Mouse (Mus musculus): Measurements from ENCODE around the gene Myom3. TPM values are rescaled to one million over a fixed set of nuclear protein-coding genes. Genes with fewer than 3 reads are reported as not detected.
A peak's percentile ranks its signal among the peaks of the same experiment; 100 is the strongest.

Gene Myom3
- polyA plus RNA-seq, 1 experiment: 1.1 TPM

- DNase-seq (ENCODE audit: low read depth, low spot score): no peak
- WGBS: 33% methylated on average over 13 of the region's 13 CpGs
Observed at GRCm38 (mm10) chr4:135850411-135851095, 91.0 kb downstream of the Myom3 start.

- 73% methylated on average over 9 of the region's 9 CpGs for WGBS
- DNase-seq (ENCODE audit: low read depth, low spot score): no peak
Observed at GRCm38 (mm10) chr4:135851942-135852341, 92.4 kb downstream of the Myom3 start.

- WGBS: 93% methylated on average over 14 of the region's 14 CpGs
- no peak for DNase-seq (ENCODE audit: low read depth, low spot score)
Observed at GRCm38 (mm10) chr4:135853987-135854546, 94.6 kb downstream of the Myom3 start.

- DNase-seq (ENCODE audit: low read depth, low spot score): no peak
- 73% methylated on average over 11 of the region's 11 CpGs for WGBS
Observed at GRCm38 (mm10) chr4:135854630-135855029, 95.1 kb downstream of the Myom3 start.

GRCm38 (mm10) chr4:135855080-135855479 is 95.6 kb downstream of the Myom3 start:
- DNase-seq (ENCODE audit: low read depth, low spot score): no peak
- 4% methylated on average over 6 of the region's 6 CpGs for WGBS

- under 1% methylated on average over 65 of the region's 67 CpGs for WGBS
- peak; percentile 76 for DNase-seq (ENCODE audit: low read depth, low spot score)
Observed at GRCm38 (mm10) chr4:135855536-135856222, 96.2 kb downstream of the Myom3 start, which contains the start of gene Srsf10. Srsf10 (plus strand) TSS chr4:135855747.

GRCm38 (mm10) chr4:135856223-135857091 is 96.9 kb downstream of the Myom3 start:
- DNase-seq (ENCODE audit: low read depth, low spot score): no peak
- under 1% methylated on average over 90 of the region's 91 CpGs for WGBS

GRCm38 (mm10) chr4:135857597-135858186 is 98.2 kb downstream of the Myom3 start:
- no peak for DNase-seq (ENCODE audit: low read depth, low spot score)

More at GRCm38 (mm10) chr4:135857597-135858186, 98.2 kb downstream of the Myom3 start:
- WGBS: 3% methylated on average over 7 of the region's 7 CpGs

Other genes starting within 250 kb of the Myom3 start
- gene Grhl3, start 186.1 kb upstream of the Myom3 start, polyA plus RNA-seq (2012; rRNA removed): 0.18 and 0.24 TPM in 2 replicates
- gene Ifnlr1, start 73.4 kb upstream of the Myom3 start, polyA plus RNA-seq (2012; rRNA removed): 6.8 and 10.9 TPM in 2 replicates
- gene Il22ra1, start 31.5 kb upstream of the Myom3 start, polyA plus RNA-seq (2012; rRNA removed): 32.7 and 106 TPM in 2 replicates
- 35.9 and 51.4 TPM in 2 replicates for gene Srsf10, start 96.0 kb downstream of the Myom3 start, polyA plus RNA-seq (2012; rRNA removed)
- 23.5 and 29.1 TPM in 2 replicates for gene Pnrc2, start 114.1 kb downstream of the Myom3 start, polyA plus RNA-seq (2012; rRNA removed)
- gene Cnr2, start 135.7 kb downstream of the Myom3 start, polyA plus RNA-seq (2012; rRNA removed): 1.5 and 2.2 TPM in 2 replicates
- 145 and 165 TPM in 2 replicates for gene Fuca1, start 161.0 kb downstream of the Myom3 start, polyA plus RNA-seq (2012; rRNA removed)
- 68.5 and 77.9 TPM in 2 replicates for gene Hmgcl, start 186.7 kb downstream of the Myom3 start, polyA plus RNA-seq (2012; rRNA removed)
- 276 and 295 TPM in 2 replicates for gene Gale, start 204.0 kb downstream of the Myom3 start, polyA plus RNA-seq (2012; rRNA removed)
- gene Lypla2, start 212.9 kb downstream of the Myom3 start, polyA plus RNA-seq (2012; rRNA removed): 123 and 127 TPM in 2 replicates
- 32.6 and 35.3 TPM in 2 replicates for gene Pithd1, start 227.5 kb downstream of the Myom3 start, polyA plus RNA-seq (2012; rRNA removed)